Mouse (Mus musculus) heart, embryonic 15.5 days (tissue): ENCODE data around the gene Zhx3. TPM values are rescaled to one million over a fixed set of nuclear protein-coding genes. Genes with fewer than 3 reads are reported as not detected.

Source experiments
- ATAC-seq: fragments of 200-750 bp; cut with Nextera tagmentation; replicated peaks from 2 replicates; pipeline ENCODE4 v1.8.0; 2017; ENCODE audit warnings: low read depth, moderate TSS enrichment; ENCODE audit not compliant: insufficient number of reproducible peaks, insufficient read depth, low FRiP score
- H3K27ac ChIP-seq: fragments of 300-500 bp; sonication (generic); 2 replicates; pipeline ENCODE4 v1.5.1; 2015; ENCODE audit warnings: mild to moderate bottlenecking, inconsistent platforms
- H3K27me3 ChIP-seq: fragments of 300-500 bp; sonication (generic); 2 replicates; pipeline ENCODE4 v1.6.1; 2015; ENCODE audit warnings: inconsistent platforms
- H3K36me3 ChIP-seq: fragments of 300-500 bp; sonication (generic); 2 replicates; pipeline ENCODE4 v1.6.1; 2015; ENCODE audit warnings: mild to moderate bottlenecking, inconsistent platforms
- H3K4me1 ChIP-seq: fragments of 300-500 bp; sonication (generic); replicated peaks from 2 replicates; pipeline ENCODE4 v1.6.1; 2015; ENCODE audit warnings: inconsistent platforms
- H3K4me2 ChIP-seq: fragments of 300-500 bp; sonication (generic); 2 replicates; pipeline ENCODE4 v1.6.1; 2015; ENCODE audit warnings: inconsistent platforms, mild to moderate bottlenecking, moderate library complexity
- H3K4me3 ChIP-seq: fragments of 300-500 bp; sonication (generic); 2 replicates; pipeline ENCODE4 v1.5.1; 2015; ENCODE audit warnings: mild to moderate bottlenecking, inconsistent platforms
- H3K9ac ChIP-seq: fragments of 300-500 bp; sonication (generic); 2 replicates; pipeline ENCODE4 v1.6.1; 2015; ENCODE audit warnings: mild to moderate bottlenecking, inconsistent platforms
- H3K9me3 ChIP-seq: fragments of 300-500 bp; sonication (generic); replicated peaks from 2 replicates; pipeline ENCODE4 v1.6.1; 2016; ENCODE audit warnings: inconsistent platforms
- WGBS: fragments of 180-500 bp; shearing (Covaris S2); methylation state at CpG from one replicate; pipeline ENCODE4 v1.1.7; 2015; ENCODE audit warnings: mixed read lengths; 5-methylcytosine and 5-hydroxymethylcytosine counted together
- polyA plus RNA-seq: library from polyadenylated mRNA; unstranded; fragments of >200 nt; fragmentation: Nextera tagmentation; extraction: Ambion mirVana; gene quantifications from 2 replicates; pipeline ENCODE4 v1.2.1, GENCODE M21; 2015

The Zhx3 gene
- polyA plus RNA-seq, 1 experiment from 2014 or later: 5.9 TPM

GRCm38 (mm10) chr2:160770409-160770808 lies 102.4 kb downstream of the Zhx3 start:
- no peak overlapping the region for H3K9ac ChIP-seq

GRCm38 (mm10) chr2:160768997-160769396 lies 103.8 kb downstream of the Zhx3 start:
- no peak overlapping the region for H3K9ac ChIP-seq
- H3K4me2 ChIP-seq: no peak overlapping the region
- H3K4me1 ChIP-seq: 0 out of 2 replicates have a peak, but pooled peaks cover 4% of the 10 kb centered on the region
- 0 out of 2 replicates have a peak, but pooled peaks cover under 1% of the 10 kb centered on the region for H3K36me3 ChIP-seq
- no peaks in the 10 kb centered on the region for H3K27me3 ChIP-seq
- H3K4me3 ChIP-seq: no peak overlapping the region
- H3K9me3 ChIP-seq: no peaks in the 10 kb centered on the region
- no peak for ATAC-seq
- no peak overlapping the region for H3K27ac ChIP-seq
- WGBS: 88% methylated on average over 2 of the region's 2 CpGs

More at GRCm38 (mm10) chr2:160770409-160770808, 102.4 kb downstream of the Zhx3 start:
- Histone ChIP-seq H3K36me3 (no peaks in the 10 kb centered on the region), H3K27me3 (no peaks in the 10 kb centered on the region), H3K4me1 (0 out of 2 replicates have a peak, but pooled peaks cover 4% of the 10 kb centered on the region), H3K4me3 (no peak overlapping the region), H3K27ac (no peak overlapping the region), H3K9me3 (no peaks in the 10 kb centered on the region), H3K4me2 (no peak overlapping the region)
- ATAC-seq: no peak

- H3K27ac ChIP-seq: no peak overlapping the region
- peaks cover 9% of the 10 kb centered on the region for H3K36me3 ChIP-seq
- H3K4me3 ChIP-seq: no peak overlapping the region
- H3K9me3 ChIP-seq: no peaks in the 10 kb centered on the region
- WGBS: 73% methylated on average over 4 of the region's 4 CpGs
- ATAC-seq: no peak
- H3K27me3 ChIP-seq: no peaks in the 10 kb centered on the region
- 0 out of 2 replicates have a peak, but pooled peaks cover 4% of the 10 kb centered on the region for H3K4me1 ChIP-seq
- no peak overlapping the region for H3K4me2 ChIP-seq
- no peak overlapping the region for H3K9ac ChIP-seq
Observed at GRCm38 (mm10) chr2:160768097-160768695, 104.6 kb downstream of the Zhx3 start.

- Histone ChIP-seq H3K9me3 (no peaks in the 10 kb centered on the region), H3K4me3 (no peak overlapping the region), H3K27me3 (no peaks in the 10 kb centered on the region), H3K9ac (no peak overlapping the region), H3K36me3 (peaks cover 19% of the 10 kb centered on the region), H3K4me2 (no peak overlapping the region), H3K4me1 (0 out of 2 replicates have a peak, but pooled peaks cover 4% of the 10 kb centered on the region), H3K27ac (no peak overlapping the region)
- no peak for ATAC-seq
- 92% methylated on average over 2 of the region's 2 CpGs for WGBS
Observed at GRCm38 (mm10) chr2:160767201-160767600, 105.6 kb downstream of the Zhx3 start.

GRCm38 (mm10) chr2:160766371-160766771 lies 106.4 kb downstream of the Zhx3 start:
- ATAC-seq: peak; percentile 3; the same call in 1 of the 2 replicates
- H3K27me3 ChIP-seq: no peaks in the 10 kb centered on the region
- H3K36me3 ChIP-seq: peaks cover 27% of the 10 kb centered on the region
- H3K4me1 ChIP-seq: 0 out of 2 replicates have a peak, but pooled peaks cover 4% of the 10 kb centered on the region
- H3K4me3 ChIP-seq: no peak overlapping the region
- no peak overlapping the region for H3K4me2 ChIP-seq
- H3K9me3 ChIP-seq: no peaks in the 10 kb centered on the region
- WGBS: 67% methylated on average over 5 of the region's 5 CpGs
- no peak overlapping the region for H3K9ac ChIP-seq
- 0 out of 2 replicates have a peak overlapping the region, but pooled peaks have one; percentile 15 for H3K27ac ChIP-seq

GRCm38 (mm10) chr2:160765096-160765495 lies 107.7 kb downstream of the Zhx3 start:
- H3K4me3 ChIP-seq: no peak overlapping the region
- H3K9ac ChIP-seq: no peak overlapping the region
- no peak for ATAC-seq
- H3K27me3 ChIP-seq: no peaks in the 10 kb centered on the region
- H3K9me3 ChIP-seq: no peaks in the 10 kb centered on the region
- WGBS: 57% methylated on average over 3 of the region's 3 CpGs
- H3K4me2 ChIP-seq: no peak overlapping the region
- no peak overlapping the region for H3K27ac ChIP-seq
- 0 out of 2 replicates have a peak, but pooled peaks cover 4% of the 10 kb centered on the region for H3K4me1 ChIP-seq
- peaks cover 39% of the 10 kb centered on the region for H3K36me3 ChIP-seq

- Histone ChIP-seq H3K4me3 (no peak overlapping the region), H3K9me3 (no peaks in the 10 kb centered on the region), H3K4me1 (0 out of 2 replicates have a peak, but pooled peaks cover 4% of the 10 kb centered on the region), H3K9ac (no peak overlapping the region), H3K27ac (no peak overlapping the region), H3K4me2 (no peak overlapping the region), H3K27me3 (no peaks in the 10 kb centered on the region), H3K36me3 (peaks cover 46% of the 10 kb centered on the region)
- no peak for ATAC-seq
- 85% methylated on average over 2 of the region's 2 CpGs for WGBS
Observed at GRCm38 (mm10) chr2:160764386-160764785, 108.4 kb downstream of the Zhx3 start.

- Histone ChIP-seq H3K27ac (no peak overlapping the region), H3K4me3 (no peak overlapping the region), H3K9me3 (no peaks in the 10 kb centered on the region), H3K9ac (no peak overlapping the region), H3K36me3 (peaks cover 50% of the 10 kb centered on the region), H3K4me2 (no peak overlapping the region), H3K27me3 (no peaks in the 10 kb centered on the region), H3K4me1 (0 out of 2 replicates have a peak, but pooled peaks cover 4% of the 10 kb centered on the region)
- 79% methylated on average over 3 of the region's 3 CpGs for WGBS
- ATAC-seq: no peak
Observed at GRCm38 (mm10) chr2:160763816-160764215, 109.0 kb downstream of the Zhx3 start.

GRCm38 (mm10) chr2:160760433-160761184 lies 112.2 kb downstream of the Zhx3 start:
- Histone ChIP-seq H3K4me2 (no peak overlapping the region), H3K36me3 (peaks cover 83% of the 10 kb centered on the region), H3K4me1 (no peaks in the 10 kb centered on the region), H3K9me3 (no peaks in the 10 kb centered on the region), H3K27ac (no peak overlapping the region), H3K9ac (no peak overlapping the region), H3K4me3 (no peak overlapping the region), H3K27me3 (no peaks in the 10 kb centered on the region)
- no peak for ATAC-seq
- 84% methylated on average over 9 of the region's 9 CpGs for WGBS

GRCm38 (mm10) chr2:160756583-160757203 lies 116.1 kb downstream of the Zhx3 start:
- H3K4me3 ChIP-seq: no peak overlapping the region
- H3K9ac ChIP-seq: no peak overlapping the region
- no peak overlapping the region for H3K4me2 ChIP-seq
- no peaks in the 10 kb centered on the region for H3K9me3 ChIP-seq
- H3K36me3 ChIP-seq: peaks cover 98% of the 10 kb centered on the region
- 75% methylated on average over 6 of the region's 6 CpGs for WGBS
- no peak for ATAC-seq
- no peaks in the 10 kb centered on the region for H3K27me3 ChIP-seq
- no peak overlapping the region for H3K27ac ChIP-seq
- H3K4me1 ChIP-seq: no peaks in the 10 kb centered on the region

GRCm38 (mm10) chr2:160747075-160747474 lies 125.7 kb downstream of the Zhx3 start:
- Histone ChIP-seq H3K4me1 (peaks cover 45% of the 10 kb centered on the region), H3K9me3 (no peaks in the 10 kb centered on the region), H3K36me3 (peaks cover 43% of the 10 kb centered on the region), H3K27ac (no peak overlapping the region), H3K9ac (no peak overlapping the region), H3K27me3 (no peaks in the 10 kb centered on the region), H3K4me2 (no peak overlapping the region), H3K4me3 (no peak overlapping the region)
- 81% methylated on average over 10 of the region's 10 CpGs for WGBS
- ATAC-seq: no peak
